ENCODE assay signal across 1 mouse cellular context in the genomic region with DNA sequence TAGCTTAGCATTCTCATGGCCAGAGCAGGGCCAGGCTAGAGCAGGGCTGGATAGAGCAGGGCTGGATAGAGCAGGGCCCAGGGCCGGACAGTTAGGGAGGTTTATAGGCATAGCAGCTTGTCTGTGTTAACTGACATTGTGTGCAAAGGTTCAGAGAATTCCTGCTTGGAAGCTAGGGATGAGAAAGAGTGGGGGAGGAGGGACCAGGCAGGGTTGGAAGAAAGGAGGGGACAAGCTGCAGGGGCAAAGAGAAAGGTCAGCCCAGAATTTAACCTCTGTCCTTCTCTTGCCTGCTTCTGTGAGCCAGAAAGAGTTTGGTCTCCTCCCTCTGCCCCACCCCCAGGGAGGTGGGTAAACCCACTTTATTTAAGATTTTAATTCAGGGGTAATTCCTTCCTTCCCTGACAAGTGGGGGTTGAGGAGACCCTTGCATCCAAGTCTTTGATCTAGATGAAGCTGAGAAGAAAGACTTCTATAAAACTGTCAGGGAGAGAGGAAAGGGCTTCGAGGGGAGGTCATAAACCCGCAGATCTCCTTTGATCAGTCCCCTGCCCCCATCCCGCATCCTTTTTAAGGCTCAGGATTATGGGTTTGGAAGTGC.
TF ChIP-seq lines count a peak whose summit lies in the region.

No protein-coding gene starts in this region.

TF ChIP-seq in CH12.LX, 34 proteins besides CTCF, POLR2A, EP300 and RAD21 (continued from another document):
- TF ChIP-seq CHD2 (IDR thresholded peaks at IDR 0.05; ENCODE audit: low read length) (no peak), ZKSCAN1 (IDR thresholded peaks at IDR 0.05; ENCODE audit: borderline replicate concordance, low read depth, low read length) (no peak)
